Mouse (Mus musculus) ES-E14 (cell line): ENCODE data around the gene Btbd18.

ENCODE experiments used
- HCFC1 ChIP-seq: IDR thresholded peaks from 2 replicates; pipeline ENCODE4 v1.6.1; 2012; ENCODE audit warnings: low read length, inconsistent platforms, borderline replicate concordance; ENCODE audit not compliant: insufficient read depth
- MAFK ChIP-seq: IDR thresholded peaks from 2 replicates; pipeline ENCODE4 v1.6.1; 2014; ENCODE audit warnings: mild to moderate bottlenecking, low read depth, low read length, inconsistent platforms; ENCODE audit not compliant: insufficient read depth
- ZNF384 ChIP-seq: IDR thresholded peaks from 2 replicates; pipeline ENCODE4 v1.6.1; 2012; ENCODE audit warnings: low read depth, low read length, inconsistent platforms

GRCm38 (mm10) chr2:84649674-84650073 is 9.2 kb upstream of the Btbd18 start:
- TF ChIP-seq ZNF384 (no peak), HCFC1 (no peak), MAFK (no peak)
